Mouse (Mus musculus) neural tube, postnatal 0 days (tissue): Measurements from ENCODE around the gene Vmn2r33. TPM values are rescaled to one million over a fixed set of nuclear protein-coding genes. Genes with fewer than 3 reads are reported as not detected.

Source experiments
- polyA plus RNA-seq: library from polyadenylated mRNA; unstranded; fragments of >200 nt; fragmentation: Nextera tagmentation; extraction: Ambion mirVana; gene quantifications from 2 replicates; pipeline ENCODE4 v1.2.1, GENCODE M21; 2015

Gene Vmn2r33
- polyA plus RNA-seq, result not detected in 2 replicates

GRCm38 (mm10) chr7:7566686-7567085 lies at the start of gene Vmn2r33:
Gene Vmn2r33 (minus strand): TSS chr7:7566786.

Other genes starting within 250 kb of the Vmn2r33 start
- not detected in 2 replicates for gene Vmn2r30, start 229.2 kb downstream of the Vmn2r33 start, polyA plus RNA-seq
- not detected in 2 replicates for gene Gm45783, start 192.2 kb downstream of the Vmn2r33 start, polyA plus RNA-seq
- gene Vmn2r31, start 167.1 kb downstream of the Vmn2r33 start, polyA plus RNA-seq, result not detected in 2 replicates
- gene Vmn2r32, start 86.8 kb downstream of the Vmn2r33 start, polyA plus RNA-seq, result not detected in 2 replicates
- not detected in 2 replicates for gene Vmn2r34, start 122.7 kb upstream of the Vmn2r33 start, polyA plus RNA-seq